In genomic region chr2:51284781-51285225, GRCm38 (mm10) we compare ENCODE assay signal across 8 mouse cellular contexts.
DNase-seq lines count a peak whose midpoint lies in the region; ATAC-seq lines count a peak whose summit lies in the region.
"Had no signal": no experiment of that assay in that cellular context is flagged by ENCODE, and none has a peak within 500 bp of the region (broad histone marks: within the 10 kb centered on the region; RNA-seq: fewer than 3 reads in every experiment).

No protein-coding gene starts in this region.

- peak; percentile 30 for DNase-seq in layer of hippocampus, adult 11-12 months (ENCODE audit: low spot score)
- DNase-seq in layer of hippocampus, adult 9-10 months (ENCODE audit: low spot score): no peak
- DNase-seq in adipocyte (ENCODE audit: low spot score): peak; percentile 65
- DNase-seq: cerebellum, adult 8-10 months had no signal

- H3K4me2 ChIP-seq in forebrain, embryonic 13.5 days: peak overlapping the region; percentile 42
- H3K4me2 ChIP-seq in liver, embryonic 12.5 days: no peak overlapping the region

- H3K36me3 ChIP-seq in forebrain, embryonic 13.5 days (ENCODE audit: poor library complexity, severe bottlenecking): no peaks in the 10 kb centered on the region
- no peaks in the 10 kb centered on the region for H3K36me3 ChIP-seq in liver, embryonic 12.5 days

- no peaks in the 10 kb centered on the region for H3K27me3 ChIP-seq in forebrain, embryonic 13.5 days
- no peaks in the 10 kb centered on the region for H3K27me3 ChIP-seq in liver, embryonic 12.5 days (replicated peaks)

- H3K9me3 ChIP-seq in forebrain, embryonic 13.5 days (replicated peaks): no peaks in the 10 kb centered on the region
- H3K9me3 ChIP-seq in liver, embryonic 12.5 days (replicated peaks): no peaks in the 10 kb centered on the region

- ATAC-seq in forebrain, embryonic 13.5 days: peak; percentile 86
- peak; percentile 78; the same call in 1 of the 2 replicates for ATAC-seq in megakaryocyte, adult 5-6 weeks (ENCODE audit: poor library complexity, severe bottlenecking)
- ATAC-seq in erythroid progenitor cell, adult 5-6 weeks (replicated peaks; ENCODE audit: low FRiP score, poor library complexity, severe bottlenecking): no peak
- no peak for ATAC-seq in liver, embryonic 12.5 days

- peak overlapping the region; percentile 73 for H3K27ac ChIP-seq in forebrain, embryonic 13.5 days
- H3K27ac ChIP-seq in liver, embryonic 12.5 days: no peak overlapping the region

- 24% methylated on average over 4 of the region's 4 CpGs for WGBS in forebrain, embryonic 13.5 days
- WGBS in liver, embryonic 12.5 days (ENCODE audit: insufficient replicate concordance): 21% methylated on average over 4 of the region's 4 CpGs

- H3K9ac ChIP-seq in forebrain, embryonic 13.5 days: no peak overlapping the region
- H3K9ac ChIP-seq in liver, embryonic 12.5 days: no peak overlapping the region

- no peak overlapping the region for H3K4me3 ChIP-seq in forebrain, embryonic 13.5 days
- H3K4me3 ChIP-seq in liver, embryonic 12.5 days: no peak overlapping the region

- H3K4me1 ChIP-seq in forebrain, embryonic 13.5 days: peaks cover 11% of the 10 kb centered on the region
- H3K4me1 ChIP-seq in liver, embryonic 12.5 days: no peaks in the 10 kb centered on the region

Comparison
In these comparisons a context has a peak if more than half of its experiments do, and no peak if none do; other contexts are left out.
1. ATAC-seq: peak in forebrain, embryonic 13.5 days (single experiment) and megakaryocyte, adult 5-6 weeks (single experiment); none in erythroid progenitor cell, adult 5-6 weeks (single experiment) and liver, embryonic 12.5 days (single experiment).